In the genomic region with DNA sequence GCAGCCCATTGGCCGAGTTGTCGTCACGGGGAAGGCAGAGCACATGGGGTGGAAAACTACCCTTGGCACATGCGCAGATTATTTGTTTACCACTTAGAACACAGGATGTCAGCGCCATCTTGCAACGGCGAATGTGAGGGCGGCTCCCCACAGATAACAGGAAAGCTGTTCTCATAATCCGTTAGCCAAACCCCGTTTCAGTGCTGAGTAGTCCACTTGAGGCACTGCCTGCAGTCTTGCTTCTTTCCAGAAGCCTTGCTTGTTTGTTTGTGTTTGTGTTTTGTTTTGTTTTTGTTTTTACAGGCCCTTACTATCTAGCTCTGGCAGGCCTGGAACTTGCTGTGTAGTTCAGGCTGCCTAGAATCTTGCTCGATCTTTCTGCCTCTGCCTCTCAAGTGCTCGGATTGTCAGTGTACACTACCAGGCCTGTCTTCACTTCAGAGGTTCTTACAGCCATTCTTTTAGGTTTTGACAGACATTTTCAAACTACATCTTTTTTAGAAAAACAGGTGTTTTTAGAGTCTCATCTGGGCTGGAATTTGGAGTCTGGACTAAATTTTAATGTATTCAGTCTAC, we compare ENCODE assay signal across 35 mouse cellular contexts. TPM values are rescaled to one million over a fixed set of nuclear protein-coding genes. Genes with fewer than 3 reads are reported as not detected.
DNase-seq lines count a peak whose midpoint lies in the region; ATAC-seq lines count a peak whose summit lies in the region.
"Had no signal": no experiment of that assay in that cellular context is flagged by ENCODE, and none has a peak within 500 bp of the region (broad histone marks: within the 10 kb centered on the region; RNA-seq: fewer than 3 reads in every experiment).

No protein-coding gene starts in this region.

- peaks cover 8% of the 10 kb centered on the region for H3K4me1 ChIP-seq in erythroblast, embryonic 14.5 days (ENCODE audit: control insufficient read depth)
- H3K4me1 ChIP-seq in liver, embryonic 13.5 days (replicated peaks), result peaks cover 3% of the 10 kb centered on the region; the same call in 1 of the 2 replicates
- H3K4me1 ChIP-seq: embryonic facial prominence, embryonic 12.5 days; forebrain, embryonic 12.5 days; heart, embryonic 10.5 days; heart, embryonic 15.5 days; hindbrain, embryonic 12.5 days; intestine, embryonic 15.5 days; limb, embryonic 13.5 days; midbrain, embryonic 10.5 days had no signal

- H3K9me3 ChIP-seq in erythroblast, embryonic 14.5 days (ENCODE audit: control insufficient read depth, low read length), result no peaks in the 10 kb centered on the region
- H3K9me3 ChIP-seq in liver, embryonic 13.5 days (replicated peaks), result no peaks in the 10 kb centered on the region
- H3K9me3 ChIP-seq: embryonic facial prominence, embryonic 12.5 days; forebrain, embryonic 12.5 days; heart, embryonic 10.5 days; heart, embryonic 15.5 days; hindbrain, embryonic 12.5 days; intestine, embryonic 15.5 days; limb, embryonic 13.5 days; midbrain, embryonic 10.5 days had no signal

- H3K27me3 ChIP-seq in erythroblast, embryonic 14.5 days (ENCODE audit: control insufficient read depth), result no peaks in the 10 kb centered on the region
- H3K27me3 ChIP-seq in liver, embryonic 13.5 days, result no peaks in the 10 kb centered on the region
- H3K27me3 ChIP-seq: embryonic facial prominence, embryonic 12.5 days; forebrain, embryonic 12.5 days; heart, embryonic 15.5 days; hindbrain, embryonic 12.5 days; intestine, embryonic 15.5 days; limb, embryonic 13.5 days had no signal

- H3K9ac ChIP-seq in liver, embryonic 13.5 days, result no peak overlapping the region
- H3K9ac ChIP-seq: embryonic facial prominence, embryonic 12.5 days; forebrain, embryonic 12.5 days; forebrain, postnatal 0 days; heart, embryonic 15.5 days; hindbrain, embryonic 12.5 days; intestine, embryonic 15.5 days; limb, embryonic 13.5 days had no signal

- peak overlapping the region; percentile 64 for H3K27ac ChIP-seq in liver, embryonic 13.5 days
- H3K27ac ChIP-seq: embryonic facial prominence, embryonic 12.5 days; forebrain, embryonic 12.5 days; heart, embryonic 10.5 days; heart, embryonic 15.5 days; hindbrain, embryonic 12.5 days; hindbrain, postnatal 0 days; intestine, embryonic 15.5 days; layer of hippocampus, adult 2 months; left cerebral cortex, adult 2 months; limb, embryonic 13.5 days; macrophage; midbrain, embryonic 10.5 days had no signal

- ATAC-seq in liver, embryonic 13.5 days (ENCODE audit: low read depth), result peak; percentile 86
- ATAC-seq in megakaryocyte progenitor cell, adult 5-6 weeks (replicated peaks; ENCODE audit: poor library complexity), result peak; percentile 86
- ATAC-seq: CD4-positive, CD25-positive, alpha-beta regulatory T cell, adult 4 months; forebrain, postnatal 0 days; hindbrain, postnatal 0 days; intestine, embryonic 15.5 days; midbrain, embryonic 16.5 days had no signal

- DNase-seq in c-Kit-negative CD71-positive TER-119-positive erythroid progenitor cells, embryonic 14.5 days (ENCODE audit: low read depth, low spot score), result peak; percentile 20
- no peak for DNase-seq in liver, embryonic 13.5 days
- DNase-seq in urinary bladder, postnatal 14 days (ENCODE audit: low spot score), result no peak
- no peak for DNase-seq in left cerebral cortex, postnatal 4 days
- DNase-seq in yolk sac, embryonic 10.5 days (ENCODE audit: low spot score), result no peak
- DNase-seq: adrenal gland, postnatal 14 days; cerebellum, adult 8-10 months; embryo, embryonic 11 days; forebrain, postnatal 0 days; kidney, adult 2 months; kidney, postnatal 36 days; lung, adult 2 months; lung, postnatal 10 days had no signal

- H3K4me2 ChIP-seq in liver, embryonic 13.5 days, result 0 out of 2 replicates have a peak overlapping the region, but pooled peaks have one; percentile 17
- H3K4me2 ChIP-seq: embryonic facial prominence, embryonic 12.5 days; forebrain, embryonic 12.5 days; heart, embryonic 15.5 days; hindbrain, embryonic 12.5 days; intestine, embryonic 15.5 days; limb, embryonic 13.5 days had no signal

- 63% methylated on average over 9 of the region's 12 CpGs for WGBS in liver, embryonic 13.5 days (ENCODE audit: insufficient replicate concordance)

- peak overlapping the region; percentile 14 for H3K4me3 ChIP-seq in erythroblast, embryonic 14.5 days (replicated peaks)
- no peak overlapping the region for H3K4me3 ChIP-seq in liver, embryonic 13.5 days (replicated peaks)
- H3K4me3 ChIP-seq: embryonic facial prominence, embryonic 12.5 days; forebrain, embryonic 12.5 days; heart, embryonic 10.5 days; heart, embryonic 15.5 days; hindbrain, embryonic 12.5 days; intestine, embryonic 15.5 days; layer of hippocampus, adult 2 months; left cerebral cortex, adult 2 months; limb, embryonic 13.5 days; midbrain, embryonic 10.5 days had no signal

- peaks cover 88% of the 10 kb centered on the region for H3K36me3 ChIP-seq in erythroblast, embryonic 14.5 days (ENCODE audit: control insufficient read depth)
- H3K36me3 ChIP-seq in liver, embryonic 13.5 days, result peaks cover 64% of the 10 kb centered on the region
- H3K36me3 ChIP-seq: heart, embryonic 15.5 days; hindbrain, embryonic 12.5 days; intestine, embryonic 15.5 days; limb, embryonic 13.5 days had no signal

- intact Hi-C loops in left cerebral cortex, postnatal 4 days (cut with DNase I), result no loop called here

RNA-seq across cellular contexts. Expression of a gene that starts 12.5 kb away (rescaled TPM):
- 0.13 and 0.15 TPM in 2 replicates for polyA plus RNA-seq in erythroblast, embryonic 14.5 days (2012)
- polyA plus RNA-seq in liver, embryonic 13.5 days (2015; fragmentation: Nextera tagmentation; extraction: Ambion mirVana), result 9.7 and 11.0 TPM in 2 replicates
- 24.0 and 24.3 TPM in 2 replicates for total RNA-seq in megakaryocyte progenitor cell, adult 5-6 weeks (2015)
- 26.6 and 27.4 TPM in 2 replicates for total RNA-seq in megakaryocyte progenitor cell, adult 5-6 weeks (2017)
- total RNA-seq in left cerebral cortex, postnatal 4 days (2021), result 1 to 10 TPM; 5.4 to 7.0 TPM

RNA-seq across cellular contexts. Expression of a gene that starts 12.5 kb away (rescaled TPM):
- 2.4 and 2.6 TPM in 2 replicates for polyA plus RNA-seq in erythroblast, embryonic 14.5 days (2012)
- 47.5 and 54.9 TPM in 2 replicates for polyA plus RNA-seq in liver, embryonic 13.5 days (2015; fragmentation: Nextera tagmentation; extraction: Ambion mirVana)
- total RNA-seq in megakaryocyte progenitor cell, adult 5-6 weeks (2015), result 60.4 and 64.5 TPM in 2 replicates
- 31.7 and 34.5 TPM in 2 replicates for total RNA-seq in megakaryocyte progenitor cell, adult 5-6 weeks (2017)
- total RNA-seq in left cerebral cortex, postnatal 4 days (2021), result 10 to 100 TPM; 62.3 to 71.1 TPM

RNA-seq across cellular contexts. Expression of a gene that starts 42.3 kb away (rescaled TPM):
- 0.02 TPM in 1 of 2 replicates, not detected in the other for polyA plus RNA-seq in erythroblast, embryonic 14.5 days (2012)
- polyA plus RNA-seq in liver, embryonic 13.5 days (2015; fragmentation: Nextera tagmentation; extraction: Ambion mirVana), result 0.07 TPM in 2 replicates
- not detected in 2 replicates for total RNA-seq in megakaryocyte progenitor cell, adult 5-6 weeks (2015)
- not detected in 2 replicates for total RNA-seq in megakaryocyte progenitor cell, adult 5-6 weeks (2017)
- total RNA-seq in left cerebral cortex, postnatal 4 days (2021), result 10 to 100 TPM; 15.5 to 19.7 TPM
- total RNA-seq: gastrocnemius, adult 8-10 months; heart, postnatal 25 days; neutrophil, adult 5-6 weeks had no signal
- polyA plus RNA-seq: CD4-positive, CD25-positive, alpha-beta regulatory T cell, adult 4 months; gonadal fat pad, adult 2 months; macrophage had no signal

RNA-seq across cellular contexts. Expression of a gene that starts 56.5 kb away (rescaled TPM):
- polyA plus RNA-seq in erythroblast, embryonic 14.5 days (2012), result not detected in 2 replicates
- polyA plus RNA-seq in liver, embryonic 13.5 days (2015; fragmentation: Nextera tagmentation; extraction: Ambion mirVana), result 0.09 TPM in 1 of 2 replicates, not detected in the other
- not detected in 2 replicates for total RNA-seq in megakaryocyte progenitor cell, adult 5-6 weeks (2015)
- total RNA-seq in megakaryocyte progenitor cell, adult 5-6 weeks (2017), result not detected in 2 replicates
- under 1 TPM in 1 of 2 experiments, not detected in 1; 0.28 TPM for total RNA-seq in left cerebral cortex, postnatal 4 days (2021)
- total RNA-seq: adrenal gland, postnatal 14 days; forebrain, postnatal 0 days; gastrocnemius, adult 8-10 months; heart, postnatal 25 days; hindbrain, postnatal 0 days; left cerebral cortex, adult 2 months; neutrophil, adult 5-6 weeks had no signal
- polyA plus RNA-seq: CD4-positive, CD25-positive, alpha-beta regulatory T cell, adult 4 months; forebrain, postnatal 0 days; gonadal fat pad, adult 2 months; hindbrain, postnatal 0 days; intestine, embryonic 15.5 days; limb, embryonic 13.5 days; lung, adult 2 months; macrophage; midbrain, embryonic 16.5 days; neural tube, embryonic 11.5 days; spleen, adult 2 months had no signal

Comparison
In these comparisons a context has a peak if more than half of its experiments do, and no peak if none do; other contexts are left out.
1. RNA of a gene that starts 42.3 kb away (total RNA-seq): 15.5 to 19.7 TPM in left cerebral cortex, postnatal 4 days; not detected in megakaryocyte progenitor cell, adult 5-6 weeks; every median in the first group is over 10 times any median in the second.